Mouse (Mus musculus): ENCODE measurements around the gene Trim17.

The Trim17 gene

GRCm38 (mm10) chr11:58995061-58995806, 40.7 kb downstream of the Trim17 start:
- peak; percentile 16 for DNase-seq

GRCm38 (mm10) chr11:58995807-58996370, 41.4 kb downstream of the Trim17 start:
- DNase-seq = peak; percentile 85

- DNase-seq = no peak
Observed at GRCm38 (mm10) chr11:58997541-58997940, 43.1 kb downstream of the Trim17 start.

GRCm38 (mm10) chr11:58999158-58999557, 44.7 kb downstream of the Trim17 start:
- DNase-seq = no peak

- DNase-seq = no peak
Observed at GRCm38 (mm10) chr11:58999830-59000229, 45.3 kb downstream of the Trim17 start.

GRCm38 (mm10) chr11:59000635-59001034, 46.1 kb downstream of the Trim17 start:
- no peak for DNase-seq

- DNase-seq = no peak
Observed at GRCm38 (mm10) chr11:59002327-59003079, 48.0 kb downstream of the Trim17 start.

- DNase-seq = peak; percentile 78
Observed at GRCm38 (mm10) chr11:59015052-59015451, 60.6 kb downstream of the Trim17 start.
